ENCODE assay signal across 27 mouse cellular contexts in genomic region chr2:25311491-25311891, GRCm38 (mm10). TPM values are rescaled to one million over a fixed set of nuclear protein-coding genes. Genes with fewer than 3 reads are reported as not detected.
A peak's percentile ranks its signal among the peaks of the same experiment; 100 is the strongest.
DNase-seq lines count a peak whose midpoint lies in the region; ATAC-seq and TF ChIP-seq lines count a peak whose summit lies in the region.
"Had no signal": no experiment of that assay in that cellular context is flagged by ENCODE, and none has a peak within 500 bp of the region (broad histone marks: within the 10 kb centered on the region; RNA-seq: fewer than 3 reads in every experiment).

No protein-coding gene starts in this region.

- no peak overlapping the region for H3K9ac ChIP-seq in kidney, embryonic 16.5 days (replicated peaks; ENCODE audit: low read length)
- H3K9ac ChIP-seq: embryonic facial prominence, embryonic 15.5 days; liver, embryonic 13.5 days; neural tube, embryonic 13.5 days had no signal

- H3K9me3 ChIP-seq in kidney, embryonic 16.5 days (ENCODE audit: low read length): no peaks in the 10 kb centered on the region
- H3K9me3 ChIP-seq in E14TG2a.4 (ENCODE audit: low read length) (no peaks in the 10 kb centered on the region), G1E (replicated peaks) (no peaks in the 10 kb centered on the region)
- H3K9me3 ChIP-seq: embryonic facial prominence, embryonic 15.5 days; forebrain, embryonic 10.5 days; liver, embryonic 13.5 days; neural tube, embryonic 13.5 days had no signal

- intact Hi-C loops in left cerebral cortex, adult 2 months (cut with DNase I): no loop called here

- H3K27ac ChIP-seq in kidney, embryonic 16.5 days (ENCODE audit: low read length): no peak overlapping the region
- H3K27ac ChIP-seq in small intestine, adult 2 months (ENCODE audit: insufficient read depth, low read depth, low read length): no peak overlapping the region
- H3K27ac ChIP-seq in left cerebral cortex, adult 2 months: no peak overlapping the region
- H3K27ac ChIP-seq: embryonic facial prominence, embryonic 15.5 days; forebrain, embryonic 10.5 days; gastrocnemius, adult 2 months; liver, embryonic 13.5 days; neural tube, embryonic 13.5 days had no signal

- no peak for ATAC-seq in kidney, embryonic 16.5 days (ENCODE audit: low FRiP score, low TSS enrichment)
- ATAC-seq in G1E (ENCODE audit: extremely low read depth, insufficient number of reproducible peaks, low FRiP score, poor library complexity, severe bottlenecking): no peak
- ATAC-seq in CD4-positive, CD25-positive, alpha-beta regulatory T cell, adult 4 months: no peak
- ATAC-seq: inflammation-experienced regulatory T-cells, adult 6 months; lung, postnatal 0 days had no signal

- 1% methylated on average over 11 of the region's 11 CpGs for WGBS in kidney, embryonic 16.5 days
- WGBS in small intestine, adult 2 months: 4% methylated on average over 11 of the region's 11 CpGs

- DNase-seq in kidney, postnatal 25 days: no peak
- no peak for DNase-seq in G1E (ENCODE audit: low spot score)
- DNase-seq in left cerebral cortex, adult 2 months (ENCODE audit: extremely low spot score in 1 of 2, low spot score in 2 of 2): no peak
- DNase-seq: adrenal gland, postnatal 25 days; embryo, embryonic 11 days; gastrocnemius, adult 2 months; heart, postnatal 4 days; liver, embryonic 13.5 days; right cerebral cortex, postnatal 14 days; thymus, adult 18-20 months had no signal

- TF ChIP-seq POLR2A in small intestine, adult 2 months (IDR thresholded peaks at IDR 0.05; ENCODE audit: low read depth, low read length): no peak

- TF ChIP-seq CTCF in E14TG2a.4 (conservative IDR thresholded peaks at IDR 0.05; ENCODE audit: low read length) (no peak), G1E (IDR thresholded peaks at IDR 0.05; ENCODE audit: low read depth, low read length) (no peak)
- TF ChIP-seq CTCF in small intestine, adult 2 months (IDR thresholded peaks at IDR 0.05; ENCODE audit: extremely low read depth, insufficient read length, insufficient replicate concordance, low read depth, low read length): no peak
- no peak for TF ChIP-seq CTCF in left cerebral cortex, adult 2 months (IDR thresholded peaks at IDR 0.05)

- peak overlapping the region; percentile 8; the same call in 1 of the 2 replicates for H3K4me2 ChIP-seq in kidney, embryonic 16.5 days (replicated peaks; ENCODE audit: low read depth, low read length)
- H3K4me2 ChIP-seq: embryonic facial prominence, embryonic 15.5 days; liver, embryonic 13.5 days; neural tube, embryonic 13.5 days had no signal

- H3K4me3 ChIP-seq in kidney, embryonic 16.5 days (ENCODE audit: low read length): no peak overlapping the region
- peak overlapping the region; percentile 86 for H3K4me3 ChIP-seq in E14TG2a.4 (replicated peaks; ENCODE audit: low read length)
- peak overlapping the region; percentile 56; the same call in 1 of the 2 replicates for H3K4me3 ChIP-seq in G1E (ENCODE audit: low read depth, low read length)
- H3K4me3 ChIP-seq in small intestine, adult 2 months (ENCODE audit: low read depth, low read length): 0 out of 2 replicates have a peak overlapping the region, but pooled peaks have one; percentile 33
- H3K4me3 ChIP-seq in left cerebral cortex, adult 2 months: no peak overlapping the region
- H3K4me3 ChIP-seq: embryonic facial prominence, embryonic 15.5 days; forebrain, embryonic 10.5 days; gastrocnemius, adult 2 months; liver, embryonic 13.5 days; neural tube, embryonic 13.5 days had no signal

- peaks cover 72% of the 10 kb centered on the region for H3K27me3 ChIP-seq in kidney, embryonic 16.5 days (ENCODE audit: insufficient read depth, low read length)
- peaks cover 70% of the 10 kb centered on the region for H3K27me3 ChIP-seq in E14TG2a.4 (ENCODE audit: insufficient read depth, low read length)
- H3K27me3 ChIP-seq in G1E (ENCODE audit: insufficient read depth, low read length): peaks cover 45% of the 10 kb centered on the region
- H3K27me3 ChIP-seq in small intestine, adult 2 months (ENCODE audit: control insufficient read depth, insufficient read depth, low read length): peaks cover 16% of the 10 kb centered on the region

- H3K4me1 ChIP-seq in kidney, embryonic 16.5 days (ENCODE audit: insufficient read depth, low read length): no peaks in the 10 kb centered on the region
- H3K4me1 ChIP-seq in E14TG2a.4 (replicated peaks; ENCODE audit: low read depth, low read length) (peaks cover 41% of the 10 kb centered on the region), G1E (ENCODE audit: insufficient read depth, low read depth, low read length) (peaks cover 10% of the 10 kb centered on the region)
- peaks cover 2% of the 10 kb centered on the region; the same call in 1 of the 2 replicates for H3K4me1 ChIP-seq in small intestine, adult 2 months (ENCODE audit: control insufficient read depth, insufficient read depth, insufficient read length, low read length)
- H3K4me1 ChIP-seq: embryonic facial prominence, embryonic 15.5 days; liver, embryonic 13.5 days had no signal

- no peaks in the 10 kb centered on the region for H3K36me3 ChIP-seq in kidney, embryonic 16.5 days (ENCODE audit: insufficient read depth, low read length)
- H3K36me3 ChIP-seq in E14TG2a.4 (ENCODE audit: insufficient read depth, low read length) (peaks cover 27% of the 10 kb centered on the region), G1E (replicated peaks) (no peaks in the 10 kb centered on the region)
- H3K36me3 ChIP-seq in small intestine, adult 2 months (ENCODE audit: control insufficient read depth, insufficient read depth, low read length): no peaks in the 10 kb centered on the region
- H3K36me3 ChIP-seq: embryonic facial prominence, embryonic 15.5 days; forebrain, embryonic 10.5 days; liver, embryonic 13.5 days had no signal

RNA-seq across cellular contexts. Expression of gene Grin1, which starts 7.5 kb away (rescaled TPM):
- 0.22 and 0.60 TPM in 2 replicates for polyA plus RNA-seq in kidney, embryonic 16.5 days (2015; fragmentation: Nextera tagmentation; extraction: Ambion mirVana)
- total RNA-seq in G1E (2014; fragmentation: Nextera tagmentation) (1.7 TPM in 1 of 2 replicates, not detected in the other), G1E (2017) (0.17 and 0.33 TPM in 2 replicates)
- 0.68 and 0.73 TPM in 2 replicates for polyA plus RNA-seq in G1E (2012)
- 0.34 and 0.63 TPM in 2 replicates for polyA plus RNA-seq in small intestine, adult 2 months (2012; rRNA removed)
- 100 to 1,000 TPM; 452 to 457 TPM for total RNA-seq in left cerebral cortex, adult 2 months (2021)
- polyA plus RNA-seq in CD4-positive, CD25-positive, alpha-beta regulatory T cell, adult 4 months (2017; shearing (Covaris generic)): not detected
- total RNA-seq: gastrocnemius, adult 2 months; granulocyte monocyte progenitor cell, adult 5-6 weeks; heart, postnatal 4 days; monocyte, adult 5-6 weeks had no signal
- polyA plus RNA-seq: heart, embryonic 14.5 days; inflammation-experienced regulatory T-cells, adult 6 months had no signal

RNA-seq across cellular contexts. Expression of gene Man1b1, which starts 20.6 kb away (rescaled TPM):
- 53.7 and 57.5 TPM in 2 replicates for polyA plus RNA-seq in kidney, embryonic 16.5 days (2015; fragmentation: Nextera tagmentation; extraction: Ambion mirVana)
- total RNA-seq in G1E (2014; fragmentation: Nextera tagmentation): 38.3 and 47.0 TPM in 2 replicates
- 45.3 and 57.2 TPM in 2 replicates for total RNA-seq in G1E (2017)
- 9.9 and 18.0 TPM in 2 replicates for polyA plus RNA-seq in G1E (2012)
- 11.1 and 20.5 TPM in 2 replicates for polyA plus RNA-seq in small intestine, adult 2 months (2012; rRNA removed)
- 10 to 100 TPM; 56.0 to 62.4 TPM for total RNA-seq in left cerebral cortex, adult 2 months (2021)
- 10 to 100 TPM; 21.7 to 32.4 TPM for polyA plus RNA-seq in CD4-positive, CD25-positive, alpha-beta regulatory T cell, adult 4 months (2017; shearing (Covaris generic))

RNA-seq across cellular contexts. Expression of gene Lrrc26, which starts 21.8 kb away (rescaled TPM):
- polyA plus RNA-seq in kidney, embryonic 16.5 days (2015; fragmentation: Nextera tagmentation; extraction: Ambion mirVana): not detected in 2 replicates
- total RNA-seq in G1E (2014; fragmentation: Nextera tagmentation) (not detected in 2 replicates), G1E (2017) (not detected in 2 replicates)
- polyA plus RNA-seq in G1E (2012): not detected in 2 replicates
- 49.7 and 138 TPM in 2 replicates for polyA plus RNA-seq in small intestine, adult 2 months (2012; rRNA removed)
- total RNA-seq in left cerebral cortex, adult 2 months (2021): not detected
- polyA plus RNA-seq in CD4-positive, CD25-positive, alpha-beta regulatory T cell, adult 4 months (2017; shearing (Covaris generic)): not detected
- total RNA-seq: adrenal gland, postnatal 25 days; gastrocnemius, adult 2 months; granulocyte monocyte progenitor cell, adult 5-6 weeks; heart, postnatal 4 days; left cerebral cortex, adult 18-20 months; monocyte, adult 5-6 weeks had no signal
- polyA plus RNA-seq: C2C12; forebrain, embryonic 10.5 days; heart, embryonic 14.5 days; inflammation-experienced regulatory T-cells, adult 6 months; limb, embryonic 11.5 days; liver, embryonic 13.5 days; neural tube, embryonic 13.5 days had no signal

RNA-seq across cellular contexts. Expression of gene Tmem210, which starts 23.5 kb away (rescaled TPM):
- polyA plus RNA-seq in kidney, embryonic 16.5 days (2015; fragmentation: Nextera tagmentation; extraction: Ambion mirVana): not detected in 2 replicates
- total RNA-seq in G1E (2014; fragmentation: Nextera tagmentation) (not detected in 2 replicates), G1E (2017) (not detected in 2 replicates)
- not detected in 2 replicates for polyA plus RNA-seq in G1E (2012)
- polyA plus RNA-seq in small intestine, adult 2 months (2012; rRNA removed): not detected in 2 replicates
- not detected for total RNA-seq in left cerebral cortex, adult 2 months (2021)
- not detected for polyA plus RNA-seq in CD4-positive, CD25-positive, alpha-beta regulatory T cell, adult 4 months (2017; shearing (Covaris generic))
- total RNA-seq: adrenal gland, postnatal 25 days; gastrocnemius, adult 2 months; granulocyte monocyte progenitor cell, adult 5-6 weeks; heart, postnatal 4 days; left cerebral cortex, adult 18-20 months; monocyte, adult 5-6 weeks had no signal
- polyA plus RNA-seq: C2C12; embryonic facial prominence, embryonic 15.5 days; forebrain, embryonic 10.5 days; heart, embryonic 14.5 days; inflammation-experienced regulatory T-cells, adult 6 months; large intestine, adult 2 months; limb, embryonic 11.5 days; liver, embryonic 13.5 days; lung, postnatal 0 days; neural tube, embryonic 13.5 days; urinary bladder, adult 2 months had no signal

RNA-seq across cellular contexts. Expression of gene Anapc2, which starts 39.2 kb away (rescaled TPM):
- polyA plus RNA-seq in kidney, embryonic 16.5 days (2015; fragmentation: Nextera tagmentation; extraction: Ambion mirVana): 146 and 152 TPM in 2 replicates
- total RNA-seq in G1E (2014; fragmentation: Nextera tagmentation): 39.5 and 50.3 TPM in 2 replicates
- 19.7 and 24.4 TPM in 2 replicates for total RNA-seq in G1E (2017)
- 23.0 and 25.3 TPM in 2 replicates for polyA plus RNA-seq in G1E (2012)
- 31.0 and 71.6 TPM in 2 replicates for polyA plus RNA-seq in small intestine, adult 2 months (2012; rRNA removed)
- total RNA-seq in left cerebral cortex, adult 2 months (2021): 10 to 100 TPM; 87.1 to 90.3 TPM
- 10 to 100 TPM; 34.8 to 54.1 TPM for polyA plus RNA-seq in CD4-positive, CD25-positive, alpha-beta regulatory T cell, adult 4 months (2017; shearing (Covaris generic))

Comparison
In these comparisons a context has a peak if more than half of its experiments do, and no peak if none do; other contexts are left out.
1. H3K4me3 ChIP-seq: peak in E14TG2a.4 (single experiment), G1E (single experiment) and small intestine, adult 2 months (single experiment); none in kidney, embryonic 16.5 days (single experiment) and left cerebral cortex, adult 2 months (single experiment).
2. RNA of gene Lrrc26, which starts 21.8 kb away (polyA plus RNA-seq): 49.7 to 138 TPM in small intestine, adult 2 months; not detected in kidney, embryonic 16.5 days, not detected in G1E and not detected in CD4-positive, CD25-positive, alpha-beta regulatory T cell, adult 4 months; every median in the first group is over 10 times any median in the second.